Mouse (Mus musculus) testis, adult 2 months (tissue): Measurements from ENCODE around the gene Bclaf3.

Source experiments
- CTCF ChIP-seq: fragments of 200-500 bp; IDR thresholded peaks from 2 replicates; pipeline ENCODE4 v1.5.1; 2012; ENCODE audit warnings: low read depth, mild to moderate bottlenecking, inconsistent platforms, low read length, moderate library complexity; ENCODE audit not compliant: control insufficient read depth, insufficient read depth, insufficient replicate concordance
- POLR2A ChIP-seq: fragments of 200-500 bp; IDR thresholded peaks from 2 replicates; pipeline ENCODE4 v1.6.1; 2012; ENCODE audit warnings: low read depth, mild to moderate bottlenecking, inconsistent platforms, low read length, moderate library complexity; ENCODE audit not compliant: control insufficient read depth

DNA sequence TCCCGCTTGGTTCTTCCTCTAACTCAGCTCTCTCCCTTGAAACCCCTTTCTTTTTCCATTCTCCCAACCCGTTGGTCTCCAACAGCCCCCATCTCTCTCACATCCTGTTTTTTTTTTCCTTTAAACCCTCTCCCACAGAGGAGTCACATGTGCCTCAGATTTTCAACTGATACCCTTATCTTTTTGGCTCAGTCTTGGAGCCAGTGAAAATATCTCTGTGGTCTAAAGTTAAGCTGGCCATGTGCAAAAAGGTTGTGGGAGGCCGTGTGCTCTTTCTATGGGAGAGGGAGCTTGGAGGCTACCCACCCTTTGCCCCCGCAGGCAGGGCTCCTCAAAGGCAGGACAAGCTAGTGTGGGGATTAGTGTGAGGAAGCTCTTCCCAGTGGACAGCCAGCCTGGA lies 113.5 kb downstream of the Bclaf3 start:
- TF ChIP-seq CTCF, result no peak
- no peak for TF ChIP-seq POLR2A
